Mouse (Mus musculus): ENCODE data around the gene Idi2.
"Not testable (repeated sequence)": the region's sequence is repeated elsewhere in the genome, so short reads cannot be mapped to it uniquely, and the experiment has no call there.

Idi2 gene

DNA sequence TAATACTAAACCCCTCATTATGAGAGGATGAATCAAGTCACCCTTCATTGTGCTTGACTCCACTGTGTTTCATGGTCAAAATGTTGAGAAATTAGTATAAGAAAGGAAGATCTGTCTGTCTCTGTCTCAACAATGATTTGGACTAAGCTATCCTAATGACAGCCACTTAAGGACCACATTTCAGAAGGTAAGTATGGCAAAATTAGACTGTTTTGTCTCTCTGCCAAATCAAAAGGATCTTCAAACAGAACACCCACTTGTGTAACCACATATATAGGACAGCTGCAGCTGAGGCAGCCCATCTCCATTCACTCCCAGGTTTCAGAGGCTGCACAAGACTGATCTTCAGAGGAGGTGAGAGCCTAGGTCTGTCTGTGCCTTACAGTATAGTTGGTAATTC, at the start of gene Idi2:
Gene Idi2, plus strand, starts transcription at position 301 of the 400 bp plus-strand sequence.
- not testable (repeated sequence) for DNase-seq (ENCODE audit: low read depth, low spot score)

DNA sequence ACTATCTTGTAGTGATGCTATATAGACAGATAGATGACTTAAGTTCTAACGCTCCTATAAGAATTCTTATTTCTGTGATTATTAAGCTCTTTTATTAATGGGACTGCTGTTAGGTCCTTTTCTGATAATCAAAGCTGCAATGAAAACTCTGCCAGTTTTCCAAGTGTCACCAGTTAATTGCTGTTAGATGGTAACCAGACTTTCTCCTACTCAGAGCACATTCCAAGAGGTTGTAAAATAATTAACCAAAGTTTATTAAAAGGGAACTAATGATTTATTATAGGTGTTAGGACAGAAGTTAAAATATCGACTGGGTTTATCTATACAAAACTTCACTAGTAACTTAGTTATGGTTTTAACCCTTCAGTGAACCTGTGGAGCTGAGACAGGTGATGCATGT, 46.7 kb upstream of the Idi2 start:
- DNase-seq (ENCODE audit: low read depth, low spot score): not testable (repeated sequence)

DNA sequence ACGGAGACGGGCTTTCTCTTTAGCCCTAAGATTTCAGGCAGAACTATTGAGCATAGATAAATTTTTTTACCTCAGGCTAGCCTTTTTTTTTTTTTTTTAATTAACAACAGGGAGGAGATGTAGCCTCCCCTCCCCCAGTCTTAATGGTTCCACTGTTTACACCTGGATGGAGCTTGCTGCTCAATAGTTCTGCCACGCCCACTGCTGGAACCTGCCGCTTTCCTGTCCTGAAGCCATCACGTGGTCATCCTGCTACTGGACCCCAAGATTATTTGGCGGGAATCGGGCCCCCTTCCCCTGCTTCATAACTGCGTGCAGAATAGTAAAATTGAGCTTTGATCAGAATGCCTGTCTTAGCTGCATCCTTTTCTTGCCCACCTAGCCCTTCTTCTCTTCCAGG, 38.8 kb upstream of the Idi2 start:
- not testable (repeated sequence) for DNase-seq (ENCODE audit: low read depth, low spot score)

DNA sequence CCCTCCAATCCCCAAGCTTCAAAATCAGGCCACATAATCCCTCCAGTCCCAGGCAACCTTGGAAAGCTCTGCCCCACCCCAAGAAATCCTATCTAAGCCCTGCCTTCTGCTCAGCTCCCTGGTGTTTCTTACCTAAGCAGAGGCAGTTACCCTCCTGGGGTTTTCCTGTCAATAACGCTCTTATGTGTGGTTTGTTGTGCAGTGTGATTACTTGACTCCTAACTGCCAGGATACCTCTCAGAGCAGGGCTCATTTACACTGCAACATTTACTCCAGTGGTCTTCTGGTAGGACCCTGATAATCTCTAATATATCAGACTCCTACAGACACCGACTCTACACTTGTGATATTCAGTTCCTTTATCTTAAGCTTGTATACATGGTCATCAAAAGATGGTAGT, 19.2 kb upstream of the Idi2 start:
- DNase-seq (ENCODE audit: low read depth, low spot score): no peak

DNA sequence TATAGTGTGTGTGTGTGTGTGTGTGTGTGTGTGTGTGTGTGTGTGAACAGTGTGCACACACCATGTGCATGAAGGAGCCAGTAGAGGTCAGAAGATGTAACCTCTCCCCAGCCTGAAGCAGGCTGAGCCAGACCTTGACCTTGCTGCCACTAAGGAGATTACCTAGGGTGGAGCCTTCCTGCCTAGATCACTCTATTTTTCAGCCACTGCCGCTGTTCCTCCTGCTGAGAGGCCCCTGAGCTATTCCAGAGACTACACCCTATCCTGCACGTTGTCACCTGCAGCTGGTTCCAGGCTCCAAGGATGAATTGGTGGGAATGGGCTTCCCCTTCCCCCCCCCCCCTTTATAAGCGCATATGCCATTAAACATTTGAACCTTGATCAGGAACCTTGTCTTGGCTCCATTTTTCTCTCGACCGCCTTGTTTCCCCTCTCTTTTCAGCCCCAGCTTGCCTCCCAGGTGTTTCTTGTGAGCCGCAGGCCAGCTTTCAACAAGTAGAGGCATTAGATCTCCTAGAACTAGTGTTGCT, 15.0 kb upstream of the Idi2 start:
- DNase-seq (ENCODE audit: low read depth, low spot score): not testable (repeated sequence)

DNA sequence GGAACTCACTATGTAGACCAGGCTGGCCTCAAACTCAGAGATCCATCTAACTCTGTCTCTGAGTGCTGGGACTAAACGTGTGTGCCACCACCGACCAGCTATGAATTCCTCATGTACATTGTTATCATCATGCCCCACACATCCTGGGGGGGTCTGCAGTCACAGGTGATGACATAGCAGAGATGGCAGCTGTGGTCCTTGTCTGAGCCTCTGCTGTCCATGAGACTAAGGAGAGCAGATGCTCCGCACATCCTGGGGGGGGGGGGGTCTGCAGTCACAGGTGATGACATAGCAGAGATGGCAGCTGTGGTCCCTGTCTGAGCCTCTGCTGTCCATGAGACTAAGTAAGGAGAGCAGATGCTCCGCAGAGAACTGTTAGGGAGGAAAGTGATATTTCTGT, 11.6 kb upstream of the Idi2 start:
- not testable (repeated sequence) for DNase-seq (ENCODE audit: low read depth, low spot score)

DNA sequence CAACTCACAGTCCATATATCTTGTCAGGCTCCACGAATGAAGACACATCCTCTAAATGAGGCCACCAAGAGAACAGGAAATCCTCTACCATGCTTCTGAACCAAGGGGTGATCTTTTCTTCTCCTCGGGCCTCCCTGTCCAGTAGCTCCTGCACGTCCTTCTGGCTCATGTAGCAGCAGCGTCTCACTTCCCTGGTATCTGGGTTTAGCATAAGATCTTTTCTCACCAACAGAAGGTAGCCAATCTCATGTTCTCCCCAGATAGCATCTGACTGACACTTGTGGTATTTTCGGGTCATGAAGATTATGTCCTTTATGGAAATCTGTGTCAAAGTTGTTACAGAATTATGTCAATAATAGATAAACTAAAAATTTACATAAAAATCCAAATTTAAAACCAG, 11.0 kb upstream of the Idi2 start:
- DNase-seq (ENCODE audit: low read depth, low spot score): not testable (repeated sequence)

DNA sequence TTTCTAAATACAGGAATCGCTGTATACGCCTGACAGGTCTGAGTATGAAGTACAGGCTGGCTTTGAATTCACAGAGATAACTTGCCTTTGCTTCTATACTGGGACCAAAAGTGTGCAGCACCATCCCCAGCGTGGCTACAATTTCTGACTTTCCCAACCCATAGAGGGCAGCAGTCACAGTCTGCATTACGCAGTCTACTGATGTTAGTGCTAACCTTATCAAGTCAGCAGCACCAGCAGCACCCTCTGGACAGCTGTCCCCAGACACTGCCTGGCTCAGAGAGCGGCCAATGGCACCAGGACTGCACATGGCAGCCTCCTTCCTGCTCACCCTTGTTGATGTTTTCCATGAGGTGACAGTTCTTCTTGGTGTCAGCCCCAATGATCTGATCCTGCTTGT, 8.8 kb upstream of the Idi2 start:
- DNase-seq (ENCODE audit: low read depth, low spot score): not testable (repeated sequence)

DNA sequence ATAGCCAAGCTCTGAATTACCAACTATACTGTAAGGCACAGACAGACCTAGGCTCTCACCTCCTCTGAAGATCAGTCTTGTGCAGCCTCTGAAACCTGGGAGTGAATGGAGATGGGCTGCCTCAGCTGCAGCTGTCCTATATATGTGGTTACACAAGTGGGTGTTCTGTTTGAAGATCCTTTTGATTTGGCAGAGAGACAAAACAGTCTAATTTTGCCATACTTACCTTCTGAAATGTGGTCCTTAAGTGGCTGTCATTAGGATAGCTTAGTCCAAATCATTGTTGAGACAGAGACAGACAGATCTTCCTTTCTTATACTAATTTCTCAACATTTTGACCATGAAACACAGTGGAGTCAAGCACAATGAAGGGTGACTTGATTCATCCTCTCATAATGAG, 4.5 kb upstream of the Idi2 start, which contains the start of gene Gm9745:
Gene Gm9745, minus strand, starts transcription at position 101 of the 400 bp plus-strand sequence.
- DNase-seq (ENCODE audit: low read depth, low spot score): not testable (repeated sequence)

DNA sequence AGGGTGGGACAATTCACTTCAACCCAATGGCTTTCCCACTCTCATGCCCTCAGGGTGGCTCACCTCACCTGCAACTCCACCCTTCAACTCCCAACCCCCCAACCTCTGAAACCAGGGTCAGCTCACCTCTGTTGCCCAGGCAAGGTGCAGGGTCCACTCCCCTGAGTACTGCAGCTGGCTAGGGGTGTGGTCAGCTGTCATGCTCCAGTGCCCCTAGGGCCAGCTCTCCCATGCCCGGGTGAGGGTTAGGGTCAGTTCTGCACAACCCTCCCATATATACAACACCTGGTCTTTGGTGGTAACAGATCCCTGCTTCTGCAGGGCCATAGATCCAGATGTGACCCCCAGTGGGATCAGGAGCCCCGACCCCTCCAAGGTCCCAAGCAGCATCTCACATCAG, 2.5 kb downstream of the Idi2 start:
- not testable (repeated sequence) for DNase-seq (ENCODE audit: low read depth, low spot score)

DNA sequence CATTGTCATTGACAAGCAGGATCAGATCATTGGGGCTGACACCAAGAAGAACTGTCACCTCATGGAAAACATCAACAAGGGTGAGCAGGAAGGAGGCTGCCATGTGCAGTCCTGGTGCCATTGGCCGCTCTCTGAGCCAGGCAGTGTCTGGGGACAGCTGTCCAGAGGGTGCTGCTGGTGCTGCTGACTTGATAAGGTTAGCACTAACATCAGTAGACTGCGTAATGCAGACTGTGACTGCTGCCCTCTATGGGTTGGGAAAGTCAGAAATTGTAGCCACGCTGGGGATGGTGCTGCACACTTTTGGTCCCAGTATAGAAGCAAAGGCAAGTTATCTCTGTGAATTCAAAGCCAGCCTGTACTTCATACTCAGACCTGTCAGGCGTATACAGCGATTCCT, 4.2 kb downstream of the Idi2 start:
- not testable (repeated sequence) for DNase-seq (ENCODE audit: low read depth, low spot score)

DNA sequence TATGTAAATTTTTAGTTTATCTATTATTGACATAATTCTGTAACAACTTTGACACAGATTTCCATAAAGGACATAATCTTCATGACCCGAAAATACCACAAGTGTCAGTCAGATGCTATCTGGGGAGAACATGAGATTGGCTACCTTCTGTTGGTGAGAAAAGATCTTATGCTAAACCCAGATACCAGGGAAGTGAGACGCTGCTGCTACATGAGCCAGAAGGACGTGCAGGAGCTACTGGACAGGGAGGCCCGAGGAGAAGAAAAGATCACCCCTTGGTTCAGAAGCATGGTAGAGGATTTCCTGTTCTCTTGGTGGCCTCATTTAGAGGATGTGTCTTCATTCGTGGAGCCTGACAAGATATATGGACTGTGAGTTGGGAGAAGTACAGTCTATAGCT, 6.4 kb downstream of the Idi2 start:
- DNase-seq (ENCODE audit: low read depth, low spot score): not testable (repeated sequence)

DNA sequence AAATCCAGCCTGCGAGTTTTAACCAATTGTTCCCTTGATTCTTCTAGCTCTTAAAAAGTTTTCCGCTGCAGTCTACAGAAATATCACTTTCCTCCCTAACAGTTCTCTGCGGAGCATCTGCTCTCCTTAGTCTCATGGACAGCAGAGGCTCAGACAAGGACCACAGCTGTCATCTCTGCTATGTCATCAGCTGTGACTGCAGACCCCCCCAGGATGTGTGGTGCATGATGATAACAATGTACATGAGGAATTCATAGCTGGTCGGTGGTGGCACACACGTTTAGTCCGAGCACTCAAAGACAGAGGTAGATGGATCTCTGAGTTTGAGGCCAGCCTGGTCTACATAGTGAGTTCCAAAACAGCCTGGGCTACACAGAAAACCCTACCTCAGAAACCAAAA, 6.9 kb downstream of the Idi2 start:
- not testable (repeated sequence) for DNase-seq (ENCODE audit: low read depth, low spot score)

DNA sequence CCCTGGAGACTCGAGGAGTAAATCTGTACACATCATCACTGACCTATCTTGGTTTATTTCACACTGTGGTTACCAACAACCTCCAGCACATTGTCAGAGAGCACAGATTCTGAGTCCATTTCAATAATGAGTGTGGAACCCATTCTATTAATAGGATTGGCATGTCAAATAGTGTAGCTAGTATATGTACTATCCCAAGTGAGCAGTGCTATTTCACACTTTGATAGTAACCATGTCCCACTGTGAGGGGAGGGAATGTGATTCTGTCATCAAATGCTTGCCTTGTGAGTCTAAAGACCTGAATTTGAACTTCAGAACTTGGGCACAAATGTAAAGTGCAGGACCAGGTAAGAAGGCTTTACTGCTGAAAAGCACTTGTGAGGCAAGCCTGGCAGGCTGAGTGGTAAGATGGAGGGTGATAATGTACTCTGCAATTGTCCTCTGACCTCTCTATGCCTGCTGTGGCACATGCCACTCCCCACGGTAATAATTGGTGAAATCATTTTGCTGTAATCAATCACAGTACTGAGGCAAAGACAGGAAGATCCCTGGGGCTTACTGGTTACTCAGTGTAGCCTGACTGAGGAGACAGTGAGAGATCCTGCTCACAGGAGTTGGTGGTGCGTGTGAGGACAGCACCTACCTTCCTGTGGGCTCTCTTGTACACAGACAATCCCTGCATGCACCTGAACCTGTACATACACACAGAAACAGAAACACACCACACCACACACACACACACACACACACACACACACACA, 8.6 kb downstream of the Idi2 start:
- DNase-seq (ENCODE audit: low read depth, low spot score): not testable (repeated sequence)

DNA sequence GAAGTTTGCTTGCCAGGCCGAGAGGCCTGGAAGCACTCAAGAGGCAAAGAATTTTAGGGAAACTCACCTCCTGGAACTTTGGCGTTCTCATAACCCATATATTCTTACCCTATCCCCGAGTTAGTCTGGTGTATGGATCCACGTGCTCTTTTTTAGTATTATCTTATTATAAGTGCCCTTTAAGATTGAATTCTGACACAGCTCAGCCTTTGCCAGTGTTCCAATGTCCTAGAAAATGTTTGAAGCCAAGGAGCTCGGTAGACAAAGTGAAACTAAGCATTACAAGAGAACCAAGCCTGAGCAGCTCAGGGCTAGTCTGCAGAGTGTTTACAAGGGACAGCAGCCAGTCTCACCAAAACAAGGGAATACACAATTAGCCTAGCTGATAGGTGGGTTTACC, 9.6 kb downstream of the Idi2 start:
- not testable (repeated sequence) for DNase-seq (ENCODE audit: low read depth, low spot score)

DNA sequence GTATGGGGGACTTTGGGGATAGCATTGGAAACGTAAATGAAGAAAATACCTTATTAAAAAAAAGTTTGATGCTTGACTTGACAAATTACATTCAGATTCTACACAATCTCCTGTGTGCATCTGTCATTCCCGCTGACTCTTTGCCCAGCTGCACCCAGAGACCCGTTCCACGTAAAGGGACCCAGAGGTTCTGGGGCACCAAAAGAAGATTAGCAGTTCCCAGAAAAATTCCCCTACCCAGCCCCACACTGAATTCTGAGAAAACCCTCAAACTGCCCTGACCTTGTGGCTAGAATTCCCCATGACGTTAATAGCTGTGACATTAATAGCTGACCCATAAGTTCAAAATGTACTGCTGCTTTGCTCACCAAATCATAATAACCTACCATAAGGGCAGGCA, 12.6 kb downstream of the Idi2 start:
- no peak for DNase-seq (ENCODE audit: low read depth, low spot score)

DNA sequence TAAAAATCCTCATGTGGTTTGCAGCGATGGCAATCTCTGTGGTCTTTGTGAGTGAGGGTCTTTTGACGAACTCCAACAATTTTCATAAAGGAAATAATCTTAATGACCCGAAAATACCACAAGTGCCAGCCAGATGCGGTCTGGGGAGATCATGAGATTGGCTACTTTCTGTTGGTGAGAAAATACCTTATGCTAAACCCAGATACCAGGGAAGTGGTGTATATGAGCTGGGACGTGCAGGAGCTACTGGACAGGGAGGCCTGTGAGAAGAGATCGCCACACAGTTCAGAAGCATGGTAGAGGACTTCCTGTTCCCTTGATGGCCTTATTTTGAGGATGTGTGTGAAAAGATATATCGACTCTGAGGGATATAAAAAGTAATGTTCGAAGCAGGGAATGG, 15.1 kb downstream of the Idi2 start:
- no peak for DNase-seq (ENCODE audit: low read depth, low spot score)

DNA sequence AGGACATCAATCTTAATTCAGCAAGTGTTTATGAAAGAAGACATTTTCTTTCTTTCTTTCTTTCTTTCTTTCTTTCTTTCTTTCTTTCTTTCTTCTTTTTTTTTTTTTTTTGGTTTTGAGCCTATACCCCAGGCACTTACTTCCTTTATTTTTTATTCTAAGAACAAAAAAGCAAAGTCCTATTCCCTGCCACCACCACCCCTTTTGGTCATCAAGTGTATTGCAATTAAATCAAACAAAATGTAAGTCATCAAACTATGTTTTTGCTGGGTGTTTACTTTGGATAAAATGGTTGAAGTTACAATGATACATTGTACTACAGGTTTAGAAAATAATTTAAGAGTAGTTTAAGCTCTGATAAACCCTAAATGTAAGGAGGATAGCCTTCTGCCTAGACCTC, 19.7 kb downstream of the Idi2 start:
- no peak for DNase-seq (ENCODE audit: low read depth, low spot score)

DNA sequence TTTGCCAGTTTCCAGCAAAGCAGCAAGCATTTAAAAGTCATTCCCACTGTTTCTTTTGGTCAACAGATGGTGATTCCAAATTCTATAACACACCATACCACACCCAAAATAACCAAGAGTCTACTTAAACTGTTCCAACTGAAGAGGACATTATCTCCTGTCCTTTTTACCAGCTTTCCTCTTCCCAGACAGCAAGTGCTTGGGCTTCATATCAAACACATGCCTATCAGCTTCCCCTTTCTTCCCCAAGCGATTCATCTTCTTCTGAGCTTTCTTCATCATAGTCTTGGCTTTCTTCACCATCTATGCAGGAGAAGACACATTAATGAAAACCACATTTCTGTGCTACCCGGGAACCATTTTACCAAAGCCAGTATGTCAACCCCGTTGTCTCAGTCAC, 20.3 kb downstream of the Idi2 start:
- no peak for DNase-seq (ENCODE audit: low read depth, low spot score)

DNA sequence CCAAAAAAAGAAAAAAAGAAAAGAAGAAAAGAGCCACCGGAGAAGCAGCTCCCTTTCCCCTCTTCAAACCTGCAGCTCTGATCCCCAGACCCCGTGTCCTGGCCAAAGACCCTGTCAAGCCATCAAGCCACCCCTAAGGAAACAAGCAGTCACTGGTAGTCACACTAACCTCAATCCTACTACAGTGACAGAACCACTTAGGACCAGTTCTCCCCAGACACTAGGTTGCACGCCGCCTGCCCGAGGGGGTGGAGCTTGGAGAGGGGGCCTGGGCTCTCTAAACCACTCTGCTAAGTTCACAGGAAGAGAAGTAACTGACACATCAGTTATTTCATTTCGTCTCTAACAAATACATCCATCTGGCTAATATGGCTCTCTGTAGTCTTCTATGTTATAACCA, 39.6 kb downstream of the Idi2 start:
- DNase-seq (ENCODE audit: low read depth, low spot score): no peak

DNA sequence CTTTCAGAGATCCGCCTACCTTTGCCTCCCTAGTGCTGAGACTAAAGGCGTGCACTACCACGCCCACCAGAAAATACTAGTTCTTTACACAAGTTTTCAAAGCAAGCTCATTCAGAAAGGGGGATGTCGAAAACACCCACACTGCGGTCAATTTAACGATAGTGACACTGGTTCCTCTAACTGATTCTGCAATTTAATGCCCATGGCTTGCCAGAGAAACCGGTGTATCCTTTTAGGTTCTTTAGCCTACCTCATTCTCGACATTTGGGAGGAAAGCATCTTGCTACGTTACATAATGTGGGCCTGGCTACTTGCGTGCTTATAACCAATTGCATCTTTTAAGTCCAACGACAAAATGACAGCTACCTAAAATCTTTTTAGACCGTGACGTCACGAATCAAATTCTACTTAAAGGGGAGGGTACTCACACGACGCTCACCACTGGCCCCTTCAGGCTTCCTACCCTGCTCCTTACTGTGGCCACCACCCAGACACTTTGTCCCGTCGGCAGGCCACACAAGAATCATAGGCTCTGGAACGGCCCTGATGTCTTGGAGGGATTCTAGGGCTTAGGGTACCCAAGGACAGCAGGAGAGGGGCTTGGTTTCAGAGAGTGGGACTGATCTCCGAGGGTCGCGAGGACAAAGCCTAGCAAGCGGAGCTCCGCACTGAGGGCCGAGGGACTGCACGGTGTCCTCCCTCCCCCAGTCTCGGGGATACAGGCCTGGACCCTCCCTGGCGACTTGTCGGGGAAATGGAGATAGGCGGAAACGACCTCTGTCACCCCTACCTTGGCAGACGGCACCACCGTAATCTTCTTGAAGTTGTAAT, 42.7 kb downstream of the Idi2 start:
- DNase-seq (ENCODE audit: low read depth, low spot score): peak; percentile 68

DNA sequence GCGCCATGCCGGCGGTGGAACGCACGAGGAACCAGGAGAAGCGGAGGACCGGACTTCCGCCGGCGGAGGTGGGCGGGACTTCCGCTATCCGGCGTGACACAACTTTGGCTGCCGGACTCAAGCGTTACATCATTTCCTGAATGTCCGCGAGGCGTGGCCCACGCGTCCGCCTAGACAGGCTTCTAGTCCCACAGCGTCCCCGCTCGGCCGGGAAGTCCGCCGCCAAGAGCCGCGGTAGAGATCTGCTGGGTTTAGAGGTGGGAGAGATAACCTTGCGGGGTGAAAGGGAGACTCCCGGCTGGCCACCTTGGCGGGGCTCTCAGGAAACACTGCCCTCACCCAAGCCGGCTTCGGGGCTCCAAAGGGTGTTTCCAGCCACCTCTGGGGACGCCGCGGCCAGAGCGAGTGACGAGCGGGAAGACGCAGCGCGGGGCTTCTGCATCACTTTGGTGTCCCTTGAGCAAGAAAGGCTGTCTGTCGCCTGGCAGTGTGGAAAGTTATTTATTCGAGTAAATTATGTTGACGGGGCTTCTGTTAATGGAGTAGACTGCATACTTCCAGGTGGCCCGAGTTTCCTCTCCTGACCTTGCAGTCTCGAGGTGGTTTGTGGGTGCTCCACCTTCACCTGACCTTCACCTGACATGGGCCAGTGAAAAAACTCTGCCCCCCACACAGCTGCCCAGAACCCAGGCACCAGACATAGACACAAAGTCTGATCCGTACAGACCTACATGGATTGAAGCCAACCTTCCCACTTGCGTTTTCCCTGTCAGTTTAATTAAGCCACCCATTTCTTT, 43.5 kb downstream of the Idi2 start, which contains the start of gene Gtpbp4:
Gene Gtpbp4, minus strand, starts transcription at position 94 of the 797 bp plus-strand sequence.
- DNase-seq (ENCODE audit: low read depth, low spot score): peak; percentile 98

Data from CD4-positive, CD25-positive, alpha-beta regulatory T cell, adult 2 months (primary cell).